Mouse (Mus musculus): ENCODE results near the gene Mapkapk3.

Mapkapk3 gene

GRCm38 (mm10) chr9:107288105-107288650 lies 1.5 kb downstream of the Mapkapk3 start:
- DNase-seq = no peak

- no peak for DNase-seq
Observed at GRCm38 (mm10) chr9:107287294-107287693, 2.4 kb downstream of the Mapkapk3 start.

GRCm38 (mm10) chr9:107285009-107285408 lies 4.7 kb downstream of the Mapkapk3 start:
- no peak for DNase-seq

GRCm38 (mm10) chr9:107282951-107283350 lies 6.7 kb downstream of the Mapkapk3 start:
- DNase-seq = no peak

- no peak for DNase-seq
Observed at GRCm38 (mm10) chr9:107281241-107281987, 8.3 kb downstream of the Mapkapk3 start.

- no peak for DNase-seq
Observed at GRCm38 (mm10) chr9:107280322-107281027, 9.2 kb downstream of the Mapkapk3 start.

- DNase-seq = no peak
Observed at GRCm38 (mm10) chr9:107279378-107280321, 10.0 kb downstream of the Mapkapk3 start.

- peak; percentile 71 for DNase-seq
Observed at GRCm38 (mm10) chr9:107278527-107279377, 10.9 kb downstream of the Mapkapk3 start.

- DNase-seq = no peak
Observed at GRCm38 (mm10) chr9:107278126-107278525, 11.6 kb downstream of the Mapkapk3 start.

GRCm38 (mm10) chr9:107277603-107278002 lies 12.1 kb downstream of the Mapkapk3 start:
- no peak for DNase-seq

GRCm38 (mm10) chr9:107275710-107276109 lies 14.0 kb downstream of the Mapkapk3 start:
- DNase-seq = no peak

GRCm38 (mm10) chr9:107274751-107275150 lies 14.9 kb downstream of the Mapkapk3 start:
- peak; percentile 67 for DNase-seq

GRCm38 (mm10) chr9:107273184-107273583 lies 16.5 kb downstream of the Mapkapk3 start:
- no peak for DNase-seq

- no peak for DNase-seq
Observed at GRCm38 (mm10) chr9:107272284-107272683, 17.4 kb downstream of the Mapkapk3 start.

- DNase-seq = no peak
Observed at GRCm38 (mm10) chr9:107271177-107271938, 18.3 kb downstream of the Mapkapk3 start.

- DNase-seq = no peak
Observed at GRCm38 (mm10) chr9:107269772-107270171, 19.9 kb downstream of the Mapkapk3 start.

- no peak for DNase-seq
Observed at GRCm38 (mm10) chr9:107267721-107268402, 21.8 kb downstream of the Mapkapk3 start.

GRCm38 (mm10) chr9:107267028-107267427 lies 22.6 kb downstream of the Mapkapk3 start:
- DNase-seq = no peak

- DNase-seq = no peak
Observed at GRCm38 (mm10) chr9:107264731-107265130, 24.9 kb downstream of the Mapkapk3 start.

GRCm38 (mm10) chr9:107263912-107264311 lies 25.8 kb downstream of the Mapkapk3 start:
- DNase-seq = no peak

Data from retina, postnatal 1 day (tissue).